Mouse (Mus musculus) lung, adult 2 months (tissue): ENCODE measurements around the gene Apbb2.

Source experiments
- CTCF ChIP-seq: fragments of 200-500 bp; IDR thresholded peaks from 2 replicates; pipeline ENCODE4 v1.5.1; 2011; ENCODE audit warnings: mild to moderate bottlenecking, low read length, control low read depth; ENCODE audit not compliant: insufficient read depth
- POLR2A ChIP-seq: fragments of 200-500 bp; IDR thresholded peaks from 2 replicates; pipeline ENCODE4 v1.6.1; 2011; ENCODE audit warnings: low read depth, mild to moderate bottlenecking, control low read depth, low read length, borderline replicate concordance; ENCODE audit errors: extremely low read depth

GRCm38 (mm10) chr5:66612964-66613363 is 5.6 kb downstream of the Apbb2 start:
- TF ChIP-seq CTCF = no peak
- TF ChIP-seq POLR2A = no peak
